Mouse (Mus musculus): ENCODE results near the gene Zfp52.

Zfp52 gene

DNA sequence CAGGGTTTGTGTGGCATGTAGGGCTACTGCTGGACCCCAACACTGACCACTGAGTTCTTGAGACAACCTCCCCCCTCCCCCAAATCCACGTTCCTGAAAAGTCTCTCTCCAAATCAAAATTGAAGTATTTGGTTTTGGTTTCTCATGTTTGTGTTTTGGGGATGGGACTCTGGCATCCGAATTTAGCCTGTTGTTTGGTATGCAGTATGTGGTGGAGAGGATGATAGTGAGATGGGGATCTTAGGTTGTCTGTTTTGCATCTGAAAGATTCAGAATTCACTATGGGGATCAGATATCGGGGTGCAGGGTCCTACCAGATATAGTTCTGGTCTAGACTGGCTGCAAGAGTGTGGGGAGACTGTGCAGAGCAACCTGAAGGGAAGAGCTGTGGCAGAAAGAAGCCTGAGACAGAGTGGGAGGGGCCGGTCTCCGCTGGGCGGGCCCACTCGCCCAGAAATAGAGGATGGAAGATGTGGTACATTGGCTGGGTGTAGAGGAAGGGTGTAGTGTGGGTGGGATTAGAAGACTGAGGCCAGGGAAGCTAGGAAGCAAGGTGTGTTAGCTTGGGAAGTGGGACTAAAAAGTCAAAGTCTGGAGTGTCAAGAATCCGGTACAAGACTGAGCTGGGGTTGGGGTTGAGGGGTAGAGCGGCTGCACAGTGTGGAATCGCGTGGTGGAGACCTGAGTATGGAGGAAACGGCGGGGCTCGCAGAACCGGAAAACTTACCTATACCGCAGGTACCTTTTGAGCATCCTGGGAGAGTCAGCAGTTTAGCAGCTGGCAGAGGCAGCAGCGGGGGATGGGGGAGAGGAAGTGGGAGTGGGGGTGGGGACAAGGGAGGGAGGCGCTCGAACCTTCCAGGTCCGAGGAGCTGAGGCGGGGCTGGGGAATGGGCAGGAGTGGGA lies at the start of gene Zfp52:
Gene Zfp52, plus strand, starts transcription at position 444 of the 906 bp plus-strand sequence.
- in situ Hi-C loops (cut with MboI; ENCODE audit: low pct_unique_long_range_greater_than_20kb in 1 of 2, low sequenced_read_pairs in 2 of 2, unreplicated experiment in 1 of 2): no loop called here

DNA sequence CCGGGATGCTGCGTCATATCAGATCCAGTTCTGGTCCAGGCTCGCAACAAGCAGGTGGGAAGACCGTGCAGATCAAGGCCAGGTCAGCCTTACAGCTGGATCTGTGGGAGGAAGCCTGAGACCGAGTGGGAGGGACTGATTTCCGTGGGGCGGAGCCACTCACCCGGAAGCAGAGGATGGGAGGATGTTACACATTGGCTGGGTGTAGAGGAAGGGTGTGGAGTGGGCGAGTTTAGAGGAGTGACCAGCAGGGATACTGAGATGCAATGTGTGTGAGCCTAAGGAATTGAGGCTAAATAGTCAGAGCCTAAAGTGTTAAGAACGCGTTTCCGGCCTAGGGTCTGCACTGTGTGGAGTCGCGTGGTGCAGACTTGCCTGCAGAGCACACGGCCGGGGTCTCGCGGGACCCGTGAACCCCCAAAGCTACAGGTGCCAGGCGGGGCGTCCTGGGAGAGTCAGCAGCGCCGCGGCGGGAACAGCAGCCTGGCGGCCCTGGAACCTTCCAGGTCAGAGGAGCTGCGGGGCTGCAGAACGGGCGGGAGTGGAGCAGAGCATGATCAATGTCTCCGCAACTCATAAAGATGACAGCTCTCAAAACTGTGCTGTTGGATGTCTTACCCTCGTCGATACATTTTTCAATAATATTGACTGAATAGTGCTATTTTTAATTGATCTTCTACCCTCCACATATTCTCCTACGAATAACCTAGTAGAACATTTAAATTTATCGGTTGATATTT lies 46.4 kb upstream of the Zfp52 start, which contains the start of gene Zfp53:
Gene Zfp53, plus strand, starts transcription at position 239 of the 740 bp plus-strand sequence.
- in situ Hi-C loops (cut with MboI; ENCODE audit: low pct_unique_long_range_greater_than_20kb in 1 of 2, low sequenced_read_pairs in 2 of 2, unreplicated experiment in 1 of 2): no loop called here

DNA sequence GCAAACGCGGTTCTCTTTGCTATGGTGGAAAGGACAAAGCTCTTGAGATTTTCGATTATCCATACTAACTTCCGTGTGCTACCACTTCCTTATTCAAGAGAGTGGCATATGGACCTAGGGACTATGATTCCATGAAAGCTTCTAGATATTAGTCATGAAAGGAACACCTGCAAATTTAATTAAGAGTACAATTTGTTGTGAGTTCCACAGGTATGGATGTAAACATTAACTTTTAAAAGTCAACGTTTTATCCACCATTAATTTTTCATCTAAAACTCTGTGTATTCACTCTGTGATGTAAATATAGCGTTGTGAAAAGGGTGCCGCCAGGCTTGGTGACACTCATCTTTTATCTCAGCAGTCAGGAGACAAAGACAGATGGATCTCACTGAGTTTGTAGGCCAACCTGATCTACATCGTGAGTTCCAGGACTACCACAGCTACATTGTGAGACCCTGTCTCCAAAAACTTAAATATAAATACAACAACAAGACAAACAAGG lies 45.8 kb upstream of the Zfp52 start:
- in situ Hi-C loops (cut with MboI; ENCODE audit: low pct_unique_long_range_greater_than_20kb in 1 of 2, low sequenced_read_pairs in 2 of 2, unreplicated experiment in 1 of 2): no loop called here

DNA sequence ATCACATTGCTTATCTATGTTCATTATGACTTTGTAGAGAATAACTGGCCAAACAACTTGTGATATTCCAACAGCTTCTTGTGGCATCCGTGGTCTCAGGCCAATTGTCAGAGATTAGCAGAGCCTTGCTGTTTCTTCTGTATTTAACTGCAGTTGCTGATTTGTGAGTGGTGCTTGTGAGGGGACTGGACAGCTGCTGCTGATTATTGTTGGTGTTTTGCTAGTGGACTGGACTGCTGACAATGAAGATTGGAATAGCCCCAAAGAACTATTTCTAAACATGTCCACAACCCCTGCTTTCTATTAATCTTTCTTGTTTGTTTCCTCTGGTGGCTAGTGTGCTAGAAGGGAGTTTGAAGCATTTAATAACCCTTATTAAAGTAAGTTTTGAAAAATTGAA lies 34.0 kb upstream of the Zfp52 start:
- in situ Hi-C loops (cut with MboI; ENCODE audit: low pct_unique_long_range_greater_than_20kb in 1 of 2, low sequenced_read_pairs in 2 of 2, unreplicated experiment in 1 of 2): no loop called here

DNA sequence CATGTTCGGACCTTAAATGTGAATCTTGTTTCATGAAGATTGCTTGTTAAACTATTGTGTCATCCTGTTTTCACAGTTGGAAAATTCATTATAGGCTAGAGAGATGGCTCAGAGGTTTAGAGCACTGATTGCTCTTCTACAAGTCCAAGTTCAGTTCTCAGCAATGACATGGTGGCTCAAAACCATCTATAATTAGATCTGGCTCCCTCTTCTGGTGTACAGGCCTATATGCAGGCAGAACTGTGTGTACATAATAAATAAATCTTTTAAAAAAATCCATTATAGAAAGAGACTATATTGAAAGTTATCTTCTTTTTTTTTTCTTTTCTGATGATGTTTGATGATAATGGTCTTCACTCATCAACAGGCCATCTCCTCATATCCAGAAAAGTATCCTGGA lies 30.8 kb upstream of the Zfp52 start:
- in situ Hi-C loops (cut with MboI; ENCODE audit: low pct_unique_long_range_greater_than_20kb in 1 of 2, low sequenced_read_pairs in 2 of 2, unreplicated experiment in 1 of 2): no loop called here

DNA sequence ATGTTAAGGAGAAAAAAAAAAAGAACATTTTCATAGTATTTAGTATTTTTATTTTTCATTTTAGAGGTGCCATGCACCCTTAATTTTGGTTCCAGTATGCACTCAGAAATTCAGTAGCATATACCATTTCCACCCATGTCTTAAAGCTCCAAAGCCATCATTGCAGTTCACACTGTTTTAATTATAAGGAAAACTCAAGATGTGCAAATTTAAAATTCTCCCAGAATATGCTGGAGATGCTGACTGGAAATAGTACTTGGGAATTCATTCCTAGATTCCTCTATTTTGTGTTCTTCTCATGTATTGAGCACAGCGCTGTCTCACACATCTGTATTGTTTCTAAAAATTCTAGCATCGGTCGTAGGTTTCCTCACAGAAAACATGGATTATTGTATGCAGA lies 29.1 kb upstream of the Zfp52 start:
- in situ Hi-C loops (cut with MboI; ENCODE audit: low pct_unique_long_range_greater_than_20kb in 1 of 2, low sequenced_read_pairs in 2 of 2, unreplicated experiment in 1 of 2): no loop called here

DNA sequence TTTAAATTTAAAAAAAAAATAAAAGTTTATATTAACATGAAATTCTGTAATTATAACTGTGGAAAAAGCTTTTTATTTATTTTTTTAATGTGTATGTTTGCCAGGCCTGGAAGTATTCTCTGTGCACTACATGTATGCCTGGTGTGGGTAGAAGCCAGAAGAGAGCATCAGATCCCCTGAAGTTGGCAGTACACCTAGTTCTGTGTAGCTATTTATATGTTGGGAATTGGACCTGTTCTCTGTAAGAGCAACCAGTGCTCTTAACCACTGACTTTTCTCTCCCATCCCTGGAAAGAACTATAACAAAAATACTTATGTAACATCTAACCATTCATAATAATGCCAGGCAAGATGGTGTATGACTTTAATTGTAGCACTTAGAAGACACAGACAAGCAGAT lies 25.6 kb upstream of the Zfp52 start:
- in situ Hi-C loops (cut with MboI; ENCODE audit: low pct_unique_long_range_greater_than_20kb in 1 of 2, low sequenced_read_pairs in 2 of 2, unreplicated experiment in 1 of 2): no loop called here

DNA sequence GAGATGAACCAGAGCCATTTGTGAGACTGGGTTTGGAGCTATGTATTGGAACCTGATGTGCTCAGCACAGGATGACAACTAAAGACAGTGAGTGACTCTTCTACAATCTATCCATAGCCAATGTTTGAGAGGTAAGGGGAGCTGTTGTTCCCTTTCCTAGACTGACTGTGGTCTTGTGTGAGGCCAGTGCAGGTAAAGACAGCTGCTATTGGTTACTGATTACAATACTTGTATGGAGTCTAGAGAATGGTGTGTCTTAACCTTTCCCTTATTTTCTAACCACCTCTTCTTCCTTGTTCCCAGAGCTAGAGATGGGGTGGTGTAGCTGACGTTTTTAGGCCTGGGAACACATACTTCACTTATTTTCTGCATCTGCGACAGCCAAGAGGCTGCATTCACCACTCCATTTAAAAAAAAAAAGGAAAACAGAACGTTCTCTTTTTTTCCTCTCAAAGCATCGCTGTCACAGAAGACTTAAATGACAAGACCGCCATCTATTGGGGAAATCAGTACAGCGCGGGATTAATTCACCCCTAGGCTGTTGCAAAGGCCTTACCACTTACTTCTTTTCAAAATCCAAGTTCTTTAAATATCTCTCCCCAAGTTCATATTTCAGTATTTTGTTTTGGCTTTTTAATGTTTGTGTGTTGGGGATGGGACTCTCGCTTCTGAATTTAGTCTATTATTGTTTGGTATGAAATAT lies 19.8 kb upstream of the Zfp52 start:
- in situ Hi-C loops (cut with MboI; ENCODE audit: low pct_unique_long_range_greater_than_20kb in 1 of 2, low sequenced_read_pairs in 2 of 2, unreplicated experiment in 1 of 2): no loop called here

DNA sequence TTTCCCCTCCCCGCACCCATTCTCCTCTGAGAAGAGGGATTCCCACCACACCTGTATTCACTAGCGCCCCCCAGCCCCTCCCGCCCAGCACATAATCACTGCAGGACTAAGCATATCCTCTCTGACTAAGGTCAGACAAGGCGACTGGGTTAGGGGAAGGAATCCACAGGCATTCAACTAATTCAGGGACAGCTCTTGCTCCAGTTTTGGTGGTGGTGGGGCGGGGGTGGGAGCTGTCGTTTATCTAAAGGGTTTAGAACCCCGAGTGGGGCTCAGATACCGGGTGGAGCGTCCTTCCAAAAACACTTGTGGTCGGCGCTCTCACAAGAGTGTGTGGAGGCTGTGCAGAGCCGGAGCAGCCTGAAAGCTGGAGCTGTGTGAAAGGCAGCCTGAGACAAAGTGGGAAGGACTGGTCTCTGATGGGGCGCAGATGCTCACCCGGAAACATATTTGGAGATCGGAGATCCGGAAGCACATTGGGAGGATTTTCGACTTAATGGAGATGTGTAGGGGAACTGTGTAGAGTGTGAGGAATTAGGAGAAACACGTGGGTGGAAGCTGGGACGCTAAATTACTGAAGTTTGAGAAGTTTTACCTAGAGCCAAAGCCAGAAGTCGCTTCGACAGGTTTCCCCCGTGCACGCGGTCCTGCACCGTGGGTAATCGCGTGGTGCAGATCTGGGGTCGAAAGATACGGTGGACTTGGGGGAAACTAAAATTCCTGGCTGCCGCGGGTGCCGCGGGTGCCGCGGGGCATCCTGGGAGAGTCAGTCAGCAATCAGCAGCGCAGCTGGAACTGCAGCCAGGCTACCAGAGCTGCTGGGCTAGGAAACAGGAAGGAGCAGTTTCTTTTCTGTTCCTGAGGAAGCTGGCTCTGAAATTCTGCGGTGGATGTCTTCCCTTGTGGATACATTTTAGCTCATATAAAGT lies 18.9 kb upstream of the Zfp52 start:
- in situ Hi-C loops (cut with MboI; ENCODE audit: low pct_unique_long_range_greater_than_20kb in 1 of 2, low sequenced_read_pairs in 2 of 2, unreplicated experiment in 1 of 2): no loop called here

DNA sequence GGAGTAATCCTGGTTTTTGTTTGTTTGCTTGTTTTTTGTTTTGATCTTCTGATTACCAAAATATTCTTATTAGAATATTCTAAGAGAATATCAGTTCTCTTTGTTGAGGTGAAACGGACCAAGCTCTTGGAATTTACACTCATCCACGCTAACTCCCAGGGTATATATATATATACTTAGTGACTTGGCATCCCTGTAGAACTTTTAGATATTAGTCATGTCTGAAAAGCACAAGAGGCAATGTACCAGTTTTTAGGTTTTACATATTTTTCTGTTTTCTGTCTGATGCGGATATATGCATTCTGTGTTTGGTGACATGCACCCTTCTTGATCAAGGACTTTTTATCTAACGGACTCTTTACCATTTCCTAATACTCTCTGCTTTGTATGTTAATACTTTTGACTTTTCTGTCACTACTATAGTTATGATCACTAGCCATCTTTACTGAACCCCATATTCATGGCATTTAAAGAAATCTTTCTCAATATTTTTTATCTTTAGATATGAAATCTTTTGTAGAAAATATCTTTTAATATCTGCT lies 18.1 kb upstream of the Zfp52 start:
- in situ Hi-C loops (cut with MboI; ENCODE audit: low pct_unique_long_range_greater_than_20kb in 1 of 2, low sequenced_read_pairs in 2 of 2, unreplicated experiment in 1 of 2): no loop called here

DNA sequence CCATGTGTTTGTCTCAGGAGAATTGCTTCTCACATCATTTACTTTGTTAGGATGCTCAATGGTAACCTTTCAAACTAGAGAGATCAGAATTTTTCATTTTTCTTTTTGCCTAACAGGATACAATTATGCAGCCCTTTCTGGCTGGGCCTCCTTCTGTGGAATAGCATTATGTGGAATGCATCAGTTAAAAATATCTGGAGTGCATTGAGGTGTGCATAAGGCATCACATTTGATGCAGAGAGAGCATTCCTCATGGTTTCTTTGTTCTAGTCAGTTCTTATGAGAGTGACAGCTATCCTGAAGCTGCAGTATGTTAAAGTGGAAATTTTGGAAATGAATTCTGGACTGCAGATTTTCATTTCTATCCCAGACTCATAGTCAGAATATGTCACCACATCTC lies 9.1 kb upstream of the Zfp52 start:
- in situ Hi-C loops (cut with MboI; ENCODE audit: low pct_unique_long_range_greater_than_20kb in 1 of 2, low sequenced_read_pairs in 2 of 2, unreplicated experiment in 1 of 2): no loop called here

DNA sequence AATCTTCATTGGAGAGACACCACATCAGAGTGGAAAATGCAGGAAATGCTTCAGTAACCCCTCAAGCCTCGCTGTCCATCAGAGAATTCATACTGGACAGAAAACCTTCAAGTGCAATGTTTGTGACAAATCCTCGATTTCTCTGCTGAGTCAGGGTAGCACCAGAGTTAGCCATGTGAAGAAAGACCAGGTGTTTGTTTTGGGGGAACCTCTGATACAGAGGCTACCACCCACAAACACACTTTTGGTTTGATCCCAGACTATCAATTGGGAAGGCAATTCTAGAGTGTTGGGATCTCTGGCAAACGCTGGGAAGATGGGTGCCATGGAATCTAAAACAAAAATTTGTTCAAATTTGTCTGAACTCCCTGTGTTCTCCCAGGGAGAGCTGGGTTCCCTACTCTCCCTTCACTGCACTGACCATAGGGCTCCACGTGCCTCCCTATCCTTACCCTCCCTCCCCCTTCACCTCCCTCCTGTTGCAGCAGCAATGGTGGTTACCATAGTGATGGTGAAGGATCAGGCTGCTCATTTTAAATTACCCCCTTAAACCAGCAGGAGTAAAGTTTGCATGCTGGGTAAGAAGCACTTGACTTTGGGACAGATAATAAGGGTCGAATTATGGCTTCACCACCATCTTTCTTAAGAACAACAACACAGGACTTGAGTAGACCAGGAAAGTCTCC lies 4.6 kb upstream of the Zfp52 start:
- in situ Hi-C loops (cut with MboI; ENCODE audit: low pct_unique_long_range_greater_than_20kb in 1 of 2, low sequenced_read_pairs in 2 of 2, unreplicated experiment in 1 of 2): no loop called here

DNA sequence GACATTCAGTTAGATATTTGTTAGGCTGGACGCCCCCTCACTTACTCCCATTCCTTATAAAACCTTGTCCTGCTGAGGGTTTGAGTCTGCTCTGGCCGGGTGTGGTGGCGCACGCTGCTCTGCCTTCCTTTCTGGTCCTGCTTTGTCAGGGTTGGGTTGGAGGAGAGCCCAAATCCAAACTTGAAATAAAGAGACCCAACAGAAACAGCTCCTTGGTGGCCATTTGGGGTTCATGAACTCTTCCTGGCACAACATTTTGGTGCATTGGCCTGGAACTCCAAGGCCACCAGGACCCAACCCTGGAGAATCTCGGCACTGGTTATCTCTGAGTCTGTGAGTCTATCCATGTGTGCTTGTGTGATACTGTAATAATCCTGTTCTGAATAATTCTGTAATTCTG lies 3.7 kb upstream of the Zfp52 start:
- in situ Hi-C loops (cut with MboI; ENCODE audit: low pct_unique_long_range_greater_than_20kb in 1 of 2, low sequenced_read_pairs in 2 of 2, unreplicated experiment in 1 of 2): no loop called here

DNA sequence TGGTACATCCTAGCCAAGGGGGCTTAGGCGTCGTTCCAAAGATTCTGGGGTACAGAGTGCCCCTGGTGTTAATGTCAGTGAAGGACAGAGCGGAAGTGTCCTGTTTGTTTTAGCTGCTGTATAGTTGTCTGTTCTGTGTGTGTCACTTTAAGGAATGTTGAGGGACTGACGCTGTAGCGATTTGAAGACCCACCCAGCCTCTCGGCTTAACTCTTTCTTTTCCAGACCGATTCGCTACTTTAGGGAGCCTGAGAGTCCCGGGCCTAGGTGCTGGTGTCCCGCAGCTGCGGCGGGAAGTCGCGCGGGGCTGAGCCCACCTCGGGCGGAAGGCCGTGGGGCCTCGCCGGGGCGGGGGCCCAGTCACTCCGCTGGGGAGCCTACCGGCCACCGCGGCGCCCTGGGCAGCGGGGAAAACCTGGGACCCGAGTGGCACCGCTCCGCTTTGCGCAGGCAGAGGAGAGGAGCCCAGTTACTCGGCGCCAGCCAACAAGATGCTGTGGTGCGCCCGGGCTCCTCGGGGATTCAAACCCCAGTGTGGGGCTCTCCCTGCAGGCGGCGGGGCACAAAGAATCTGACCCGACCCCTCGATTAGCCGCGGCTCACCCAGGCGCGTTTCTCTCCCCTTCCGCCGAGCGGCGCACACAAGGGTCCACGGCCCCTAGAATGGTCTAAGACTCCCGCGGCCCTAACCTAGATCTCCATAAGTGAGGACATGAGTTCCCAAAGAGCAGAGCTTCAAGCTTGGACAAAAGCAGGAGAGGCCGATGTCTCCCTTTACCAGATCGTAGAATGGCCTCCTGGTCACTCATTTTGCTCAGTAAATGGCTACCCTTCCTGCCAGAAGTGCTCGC lies 3.0 kb upstream of the Zfp52 start:
- in situ Hi-C loops (cut with MboI; ENCODE audit: low pct_unique_long_range_greater_than_20kb in 1 of 2, low sequenced_read_pairs in 2 of 2, unreplicated experiment in 1 of 2): no loop called here

DNA sequence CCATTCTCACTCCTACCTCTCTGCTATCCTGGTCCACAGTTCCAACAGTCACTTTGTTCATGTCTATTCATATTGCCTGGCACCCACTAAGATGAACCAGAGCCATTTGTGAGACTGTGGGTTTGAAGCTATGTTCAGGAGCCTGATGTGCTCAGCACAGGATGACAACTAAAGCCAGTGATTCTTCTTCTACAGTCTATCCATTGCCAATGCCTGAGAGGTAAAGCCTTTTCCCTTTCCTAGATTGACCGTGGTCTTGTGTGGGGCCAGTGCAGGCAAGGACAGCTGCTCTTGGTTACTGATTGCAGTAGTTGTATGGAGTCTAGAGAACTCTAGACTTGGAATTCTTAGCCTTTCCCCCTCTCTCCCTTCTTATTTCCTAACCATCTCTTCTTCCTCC lies 1.4 kb upstream of the Zfp52 start:
- in situ Hi-C loops (cut with MboI; ENCODE audit: low pct_unique_long_range_greater_than_20kb in 1 of 2, low sequenced_read_pairs in 2 of 2, unreplicated experiment in 1 of 2): no loop called here

DNA sequence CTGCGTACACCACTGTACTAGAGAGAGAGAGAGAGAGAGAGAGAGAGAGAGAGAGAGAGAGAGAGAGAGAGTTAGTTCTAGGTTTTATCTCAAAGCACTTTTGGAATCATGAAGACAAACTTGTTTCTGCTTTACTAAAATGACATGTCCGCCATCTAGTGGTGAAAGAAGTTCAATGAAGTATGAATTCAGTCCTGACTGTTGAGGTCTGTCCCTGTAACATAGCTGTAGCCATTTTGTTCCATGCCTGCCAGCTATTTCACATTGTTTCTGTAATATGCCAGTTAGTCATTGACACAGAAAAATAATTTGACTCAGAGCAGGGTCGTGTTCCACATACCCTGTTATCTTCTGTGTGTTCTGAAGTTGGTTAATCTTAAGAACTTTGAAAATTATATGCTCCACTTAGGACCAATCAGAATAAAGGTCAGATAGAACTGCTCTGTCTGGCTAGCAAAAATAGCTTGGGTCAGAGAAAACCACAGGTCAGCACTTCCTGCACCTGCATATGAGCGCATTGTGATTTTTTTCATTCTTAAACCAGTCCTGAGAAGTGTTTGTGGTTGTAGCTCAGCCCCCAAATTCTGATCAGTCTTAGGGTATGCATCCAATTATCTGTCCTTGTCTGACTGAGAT lies 761 bp upstream of the Zfp52 start:
- in situ Hi-C loops (cut with MboI; ENCODE audit: low pct_unique_long_range_greater_than_20kb in 1 of 2, low sequenced_read_pairs in 2 of 2, unreplicated experiment in 1 of 2): no loop called here

Measured in mouse embryonic stem cell (cell line).